ENCODE assay signal across 10 mouse cellular contexts in the genomic region with DNA sequence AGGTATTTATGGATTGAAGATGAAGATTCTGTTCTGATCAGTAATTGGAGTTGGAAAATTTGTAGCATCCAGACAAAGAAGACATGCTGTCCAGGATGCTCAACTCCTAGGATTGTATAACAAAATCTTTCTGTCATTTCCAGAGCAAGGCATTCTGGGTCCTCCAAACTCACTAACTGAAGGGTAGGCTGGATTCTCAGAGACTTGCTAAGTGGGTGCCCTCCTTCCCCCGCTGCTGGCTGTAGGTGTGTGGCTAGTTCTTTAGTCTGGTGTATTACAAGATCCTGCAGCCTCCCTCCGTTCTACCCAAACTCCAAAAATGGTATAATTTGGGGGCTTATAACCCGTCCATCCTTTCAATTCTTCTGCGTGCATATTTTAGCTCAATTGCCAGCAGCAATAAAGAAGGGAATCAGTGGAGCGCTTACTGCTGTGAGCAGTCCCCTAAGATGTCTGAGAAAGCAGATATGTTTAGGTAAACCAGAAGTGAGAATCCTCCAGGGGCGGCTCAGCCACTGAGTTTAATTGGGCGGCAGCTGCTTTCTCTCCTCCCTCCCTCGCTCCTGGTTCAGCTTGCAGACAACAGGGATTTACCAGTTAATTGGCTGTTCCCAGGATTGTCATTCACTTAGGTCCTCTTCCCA.
A peak's percentile ranks its signal among the peaks of the same experiment; 100 is the strongest.
DNase-seq lines count a peak whose midpoint lies in the region; ATAC-seq and TF ChIP-seq lines count a peak whose summit lies in the region.
"Had no signal": no experiment of that assay in that cellular context is flagged by ENCODE, and none has a peak within 500 bp of the region (broad histone marks: within the 10 kb centered on the region; RNA-seq: fewer than 3 reads in every experiment).

No protein-coding gene starts in this region.

- no peak overlapping the region; the same call in 1 of the 2 replicates for H3K4me3 ChIP-seq in forebrain, embryonic 10.5 days
- no peak overlapping the region for H3K4me3 ChIP-seq in forebrain, postnatal 0 days (ENCODE audit: low read depth, low read length)
- H3K4me3 ChIP-seq in midbrain, embryonic 13.5 days (replicated peaks) = no peak overlapping the region
- H3K4me3 ChIP-seq: heart, embryonic 13.5 days had no signal

- no peak for TF ChIP-seq CTCF in forebrain, postnatal 0 days (IDR thresholded peaks at IDR 0.05; ENCODE audit: low read depth)

- no peaks in the 10 kb centered on the region for H3K9me3 ChIP-seq in forebrain, embryonic 10.5 days
- H3K9me3 ChIP-seq in forebrain, postnatal 0 days (ENCODE audit: low read length) = no peaks in the 10 kb centered on the region
- H3K9me3 ChIP-seq in midbrain, embryonic 13.5 days = no peaks in the 10 kb centered on the region
- H3K9me3 ChIP-seq: heart, embryonic 13.5 days had no signal

- peak overlapping the region; percentile 71 for H3K27ac ChIP-seq in forebrain, embryonic 10.5 days
- H3K27ac ChIP-seq in forebrain, postnatal 0 days (ENCODE audit: low read depth, low read length) = no peak overlapping the region
- peak overlapping the region; percentile 59 for H3K27ac ChIP-seq in midbrain, embryonic 13.5 days
- H3K27ac ChIP-seq: heart, embryonic 13.5 days; liver, embryonic 14.5 days had no signal

- no peak overlapping the region for H3K9ac ChIP-seq in forebrain, postnatal 0 days
- no peak overlapping the region for H3K9ac ChIP-seq in midbrain, embryonic 13.5 days (replicated peaks)
- H3K9ac ChIP-seq: heart, embryonic 13.5 days; liver, embryonic 14.5 days had no signal

- 17% methylated on average over 8 of the region's 8 CpGs for WGBS in forebrain, embryonic 10.5 days
- WGBS in forebrain, postnatal 0 days = 9% methylated on average over 8 of the region's 8 CpGs
- 17% methylated on average over 8 of the region's 8 CpGs for whole genome bisulfite sequencing in midbrain, embryonic 13.5 days

- ATAC-seq in forebrain, postnatal 0 days = no peak
- ATAC-seq in midbrain, embryonic 13.5 days = peak; percentile 83

- DNase-seq in forebrain, embryonic 10.5 days (ENCODE audit: extremely low spot score, low spot score) = no peak
- no peak for DNase-seq in forebrain, postnatal 0 days
- DNase-seq in right cerebral cortex, adult 2 months (ENCODE audit: low spot score in 2 of 2) = peak; percentile 51 to 52
- no peak for DNase-seq in right cerebral cortex, postnatal 10 days (ENCODE audit: low spot score in 2 of 2)
- DNase-seq in gastrocnemius, postnatal 25 days = no peak
- no peak for DNase-seq in heart, adult 11 months
- DNase-seq in urinary bladder, postnatal 36 days (ENCODE audit: low spot score in 2 of 2) = no peak

- no peak overlapping the region for H3K4me2 ChIP-seq in forebrain, postnatal 0 days (ENCODE audit: low read depth)
- peak overlapping the region; percentile 19; the same call in 1 of the 2 replicates for H3K4me2 ChIP-seq in midbrain, embryonic 13.5 days (replicated peaks)
- H3K4me2 ChIP-seq: heart, embryonic 13.5 days had no signal

- H3K27me3 ChIP-seq in forebrain, embryonic 10.5 days (ENCODE audit: poor library complexity, severe bottlenecking) = peaks cover 14% of the 10 kb centered on the region
- no peaks in the 10 kb centered on the region for H3K27me3 ChIP-seq in forebrain, postnatal 0 days (ENCODE audit: insufficient read depth, low read length)
- no peaks in the 10 kb centered on the region for H3K27me3 ChIP-seq in midbrain, embryonic 13.5 days
- H3K27me3 ChIP-seq: heart, embryonic 13.5 days had no signal

- H3K36me3 ChIP-seq in forebrain, embryonic 10.5 days (replicated peaks) = no peaks in the 10 kb centered on the region
- no peaks in the 10 kb centered on the region for H3K36me3 ChIP-seq in forebrain, postnatal 0 days (ENCODE audit: insufficient read depth)
- no peaks in the 10 kb centered on the region for H3K36me3 ChIP-seq in midbrain, embryonic 13.5 days
- H3K36me3 ChIP-seq: heart, embryonic 13.5 days had no signal

- H3K4me1 ChIP-seq in forebrain, embryonic 10.5 days = peaks cover 50% of the 10 kb centered on the region
- H3K4me1 ChIP-seq in forebrain, postnatal 0 days (ENCODE audit: insufficient read depth) = 0 out of 2 replicates have a peak, but pooled peaks cover 4% of the 10 kb centered on the region
- H3K4me1 ChIP-seq in midbrain, embryonic 13.5 days (replicated peaks) = peaks cover 17% of the 10 kb centered on the region

Comparison
In these comparisons a context has a peak if more than half of its experiments do, and no peak if none do; other contexts are left out.
1. DNase-seq: peak in right cerebral cortex, adult 2 months (2 of 2); none in forebrain, embryonic 10.5 days (single experiment), forebrain, postnatal 0 days (single experiment), right cerebral cortex, postnatal 10 days (0 of 2), gastrocnemius, postnatal 25 days (single experiment), heart, adult 11 months (single experiment) and urinary bladder, postnatal 36 days (0 of 2).